Mouse (Mus musculus) stomach, embryonic 16.5 days (tissue): ENCODE data around the gene Nfkbie. TPM values are rescaled to one million over a fixed set of nuclear protein-coding genes. Genes with fewer than 3 reads are reported as not detected.

Experiments used
- ATAC-seq: fragments of 200-750 bp; cut with Nextera tagmentation; 2 replicates; pipeline ENCODE4 v1.8.0; 2017; ENCODE audit warnings: moderate number of reproducible peaks, moderate TSS enrichment; ENCODE audit not compliant: insufficient read depth, low FRiP score
- H3K27ac ChIP-seq: fragments of 300-500 bp; sonication (generic); 2 replicates; pipeline ENCODE4 v1.5.1; 2014; ENCODE audit warnings: low read length
- H3K27me3 ChIP-seq: fragments of 300-500 bp; sonication (generic); 2 replicates; pipeline ENCODE4 v1.6.1; 2014; ENCODE audit warnings: low read length, control low read depth, mixed read lengths; ENCODE audit not compliant: control insufficient read depth, insufficient read depth
- H3K36me3 ChIP-seq: fragments of 300-500 bp; sonication (generic); 2 replicates; pipeline ENCODE4 v1.6.1; 2014; ENCODE audit warnings: low read length; ENCODE audit not compliant: control insufficient read depth, insufficient read depth
- H3K4me1 ChIP-seq: fragments of 300-500 bp; sonication (generic); 2 replicates; pipeline ENCODE4 v1.6.1; 2014; ENCODE audit warnings: low read length, control low read depth, mixed read lengths; ENCODE audit not compliant: control insufficient read depth, insufficient read depth
- H3K4me2 ChIP-seq: fragments of 300-500 bp; sonication (generic); 2 replicates; pipeline ENCODE4 v1.6.1; 2014; ENCODE audit warnings: low read depth, low read length, mixed read lengths
- H3K4me3 ChIP-seq: fragments of 300-500 bp; sonication (generic); replicated peaks from 2 replicates; pipeline ENCODE4 v1.5.1; 2014; ENCODE audit warnings: mild to moderate bottlenecking, low read length
- H3K9ac ChIP-seq: fragments of 300-500 bp; sonication (generic); 2 replicates; pipeline ENCODE4 v1.6.1; 2014; ENCODE audit warnings: low read length
- H3K9me3 ChIP-seq: fragments of 300-500 bp; sonication (generic); replicated peaks from 2 replicates; pipeline ENCODE4 v1.6.1; 2016; ENCODE audit warnings: low read length, control low read depth; ENCODE audit not compliant: control insufficient read depth
- WGBS: fragments of 180-500 bp; shearing (Covaris S2); extraction: QIAGEN DNeasy Blood & Tissue Kit; methylation state at CpG from one replicate; pipeline ENCODE4 v1.1.7; 2014; 5-methylcytosine and 5-hydroxymethylcytosine counted together
- polyA plus RNA-seq: library from polyadenylated mRNA; unstranded; fragments of >200 nt; fragmentation: Nextera tagmentation; extraction: Ambion mirVana; gene quantifications from 2 replicates; pipeline ENCODE4 v1.2.1, GENCODE M21; 2015

Nfkbie gene
- polyA plus RNA-seq, 1 experiment from 2014 or later = 4.4 TPM

- no peaks in the 10 kb centered on the region for H3K4me1 ChIP-seq
- H3K4me3 ChIP-seq = no peak overlapping the region
- no peaks in the 10 kb centered on the region for H3K9me3 ChIP-seq
- no peaks in the 10 kb centered on the region for H3K36me3 ChIP-seq
- H3K27ac ChIP-seq = no peak overlapping the region
- no peak overlapping the region for H3K4me2 ChIP-seq
- WGBS = 59% methylated on average over 4 of the region's 4 CpGs
- H3K9ac ChIP-seq = no peak overlapping the region
- peaks cover 53% of the 10 kb centered on the region for H3K27me3 ChIP-seq
- no peak for ATAC-seq
These were observed 17.1 kb upstream of the Nfkbie start for GRCm38 (mm10) chr17:45538394-45538793.

- peaks cover 3% of the 10 kb centered on the region; the same call in 1 of the 2 replicates for H3K4me1 ChIP-seq
- H3K36me3 ChIP-seq = no peaks in the 10 kb centered on the region
- WGBS = 73% methylated on average over 21 of the region's 21 CpGs
- no peak for ATAC-seq
- H3K9me3 ChIP-seq = no peaks in the 10 kb centered on the region
- no peak overlapping the region for H3K27ac ChIP-seq
- H3K27me3 ChIP-seq = peaks cover 60% of the 10 kb centered on the region
- no peak overlapping the region for H3K4me3 ChIP-seq
- no peak overlapping the region for H3K9ac ChIP-seq
- no peak overlapping the region for H3K4me2 ChIP-seq
These were observed 15.8 kb upstream of the Nfkbie start for GRCm38 (mm10) chr17:45539664-45540063.

- Histone ChIP-seq H3K36me3 (no peaks in the 10 kb centered on the region), H3K4me3 (no peak overlapping the region), H3K9me3 (no peaks in the 10 kb centered on the region), H3K9ac (no peak overlapping the region), H3K4me1 (peaks cover 7% of the 10 kb centered on the region; the same call in 1 of the 2 replicates), H3K27me3 (peaks cover 67% of the 10 kb centered on the region), H3K27ac (no peak overlapping the region), H3K4me2 (no peak overlapping the region)
- 29% methylated on average over 6 of the region's 6 CpGs for WGBS
- no peak for ATAC-seq
These were observed 13.4 kb upstream of the Nfkbie start for GRCm38 (mm10) chr17:45542129-45542528.

- ATAC-seq = no peak
- no peaks in the 10 kb centered on the region for H3K9me3 ChIP-seq
- H3K27me3 ChIP-seq = peaks cover 73% of the 10 kb centered on the region
- peaks cover 7% of the 10 kb centered on the region; the same call in 1 of the 2 replicates for H3K4me1 ChIP-seq
- no peak overlapping the region for H3K4me2 ChIP-seq
- no peak overlapping the region for H3K9ac ChIP-seq
- 67% methylated on average over 2 of the region's 2 CpGs for WGBS
- H3K4me3 ChIP-seq = no peak overlapping the region
- H3K27ac ChIP-seq = no peak overlapping the region
- H3K36me3 ChIP-seq = no peaks in the 10 kb centered on the region
These were observed 12.8 kb upstream of the Nfkbie start for GRCm38 (mm10) chr17:45542705-45543104.

GRCm38 (mm10) chr17:45543115-45543514, 12.4 kb upstream of the Nfkbie start:
- peaks cover 77% of the 10 kb centered on the region for H3K27me3 ChIP-seq

GRCm38 (mm10) chr17:45544001-45544872, 11.3 kb upstream of the Nfkbie start:
- H3K27ac ChIP-seq = no peak overlapping the region
- peaks cover 81% of the 10 kb centered on the region for H3K27me3 ChIP-seq
- no peak for ATAC-seq
- no peak overlapping the region for H3K9ac ChIP-seq
- no peak overlapping the region for H3K4me2 ChIP-seq
- 26% methylated on average over 24 of the region's 24 CpGs for WGBS
- no peaks in the 10 kb centered on the region for H3K36me3 ChIP-seq
- no peaks in the 10 kb centered on the region for H3K9me3 ChIP-seq
- no peak overlapping the region for H3K4me3 ChIP-seq
- H3K4me1 ChIP-seq = peaks cover 7% of the 10 kb centered on the region

More at GRCm38 (mm10) chr17:45543115-45543514, 12.4 kb upstream of the Nfkbie start:
- ATAC-seq = no peak
- peaks cover 7% of the 10 kb centered on the region; the same call in 1 of the 2 replicates for H3K4me1 ChIP-seq
- 50% methylated on average over 1 of the region's 1 CpGs for WGBS
- H3K4me3 ChIP-seq = no peak overlapping the region
- H3K4me2 ChIP-seq = no peak overlapping the region
- H3K9me3 ChIP-seq = no peaks in the 10 kb centered on the region
- H3K27ac ChIP-seq = no peak overlapping the region
- H3K9ac ChIP-seq = no peak overlapping the region
- no peaks in the 10 kb centered on the region for H3K36me3 ChIP-seq

- Histone ChIP-seq H3K4me3 (peak overlapping the region; percentile 25), H3K4me2 (peak overlapping the region; percentile 46), H3K9ac (peak overlapping the region; percentile 10; the same call in 1 of the 2 replicates), H3K4me1 (peaks cover 9% of the 10 kb centered on the region), H3K27me3 (peaks cover 75% of the 10 kb centered on the region), H3K9me3 (no peaks in the 10 kb centered on the region), H3K36me3 (no peaks in the 10 kb centered on the region), H3K27ac (no peak overlapping the region)
- WGBS = 20% methylated on average over 46 of the region's 46 CpGs
- no peak for ATAC-seq
These were observed 10.6 kb upstream of the Nfkbie start for GRCm38 (mm10) chr17:45544873-45545277.

- peak overlapping the region; percentile 10; the same call in 1 of the 2 replicates for H3K9ac ChIP-seq
- H3K4me3 ChIP-seq = peak overlapping the region; percentile 25
- H3K27me3 ChIP-seq = peaks cover 74% of the 10 kb centered on the region
- 15% methylated on average over 74 of the region's 74 CpGs for WGBS
- no peak for ATAC-seq
- peaks cover 14% of the 10 kb centered on the region for H3K4me1 ChIP-seq
- no peaks in the 10 kb centered on the region for H3K9me3 ChIP-seq
- no peaks in the 10 kb centered on the region for H3K36me3 ChIP-seq
- H3K27ac ChIP-seq = no peak overlapping the region
- peak overlapping the region; percentile 46 for H3K4me2 ChIP-seq
These were observed 10.1 kb upstream of the Nfkbie start for GRCm38 (mm10) chr17:45545278-45545961.

- H3K36me3 ChIP-seq = no peaks in the 10 kb centered on the region
- no peak overlapping the region for H3K4me2 ChIP-seq
- H3K27ac ChIP-seq = no peak overlapping the region
- H3K9me3 ChIP-seq = no peaks in the 10 kb centered on the region
- no peak overlapping the region for H3K9ac ChIP-seq
- WGBS = 73% methylated on average over 16 of the region's 16 CpGs
- ATAC-seq = no peak
- peaks cover 68% of the 10 kb centered on the region for H3K27me3 ChIP-seq
- H3K4me1 ChIP-seq = peaks cover 16% of the 10 kb centered on the region
- H3K4me3 ChIP-seq = no peak overlapping the region
These were observed 8.6 kb upstream of the Nfkbie start for GRCm38 (mm10) chr17:45546941-45547340.
